ENCODE assay signal across 8 mouse cellular contexts in genomic region chr7:135403416-135403815, GRCm38 (mm10). TPM values are rescaled to one million over a fixed set of nuclear protein-coding genes. Genes with fewer than 3 reads are reported as not detected.
DNase-seq lines count a peak whose midpoint lies in the region; ATAC-seq lines count a peak whose summit lies in the region.

No protein-coding gene starts in this region.

- no peaks in the 10 kb centered on the region for H3K9me3 ChIP-seq in heart, embryonic 11.5 days (replicated peaks; ENCODE audit: control insufficient read depth, low read length)
- no peaks in the 10 kb centered on the region for H3K9me3 ChIP-seq in stomach, embryonic 14.5 days (ENCODE audit: control insufficient read depth, low read depth, low read length)

- H3K36me3 ChIP-seq in heart, embryonic 11.5 days (ENCODE audit: control insufficient read depth, insufficient read depth, low read length), result no peaks in the 10 kb centered on the region
- H3K36me3 ChIP-seq in stomach, embryonic 14.5 days (ENCODE audit: control insufficient read depth, insufficient read depth, low read length), result no peaks in the 10 kb centered on the region

- H3K4me1 ChIP-seq in heart, embryonic 11.5 days (ENCODE audit: control insufficient read depth, insufficient read depth, low read length), result no peaks in the 10 kb centered on the region
- no peaks in the 10 kb centered on the region for H3K4me1 ChIP-seq in stomach, embryonic 14.5 days (ENCODE audit: control insufficient read depth, insufficient read depth, low read length)

- H3K27ac ChIP-seq in heart, embryonic 11.5 days (ENCODE audit: low read depth, low read length), result no peak overlapping the region
- H3K27ac ChIP-seq in stomach, embryonic 14.5 days (ENCODE audit: low read length), result no peak overlapping the region

- no peak overlapping the region for H3K9ac ChIP-seq in heart, embryonic 11.5 days (ENCODE audit: low read depth, low read length)
- no peak overlapping the region for H3K9ac ChIP-seq in stomach, embryonic 14.5 days (replicated peaks; ENCODE audit: low read depth, low read length)

- intact Hi-C loops in heart, postnatal 14 days (cut with DNase I), result loop anchor here (1.0 to 10.0 kb wide), 3 partner anchors 61 to 231 kb away; no protein-coding TSS in a partner anchor

- H3K27me3 ChIP-seq in heart, embryonic 11.5 days (ENCODE audit: control insufficient read depth, insufficient read depth, low read length), result peaks cover 11% of the 10 kb centered on the region; the same call in 1 of the 2 replicates
- no peaks in the 10 kb centered on the region for H3K27me3 ChIP-seq in stomach, embryonic 14.5 days (ENCODE audit: control insufficient read depth, insufficient read depth, low read length)

- H3K4me2 ChIP-seq in heart, embryonic 11.5 days, result no peak overlapping the region
- no peak overlapping the region for H3K4me2 ChIP-seq in stomach, embryonic 14.5 days (replicated peaks; ENCODE audit: low read depth, low read length)

- no peak overlapping the region for H3K4me3 ChIP-seq in heart, embryonic 11.5 days (ENCODE audit: low read depth, low read length)
- H3K4me3 ChIP-seq in stomach, embryonic 14.5 days (ENCODE audit: low read depth, low read length), result no peak overlapping the region

- whole genome bisulfite sequencing in heart, embryonic 11.5 days (ENCODE audit: insufficient replicate concordance), result 13% methylated on average over 5 of the region's 5 CpGs
- WGBS in stomach, embryonic 14.5 days, result 14% methylated on average over 5 of the region's 5 CpGs

- DNase-seq in heart, adult 18-20 months, result peak; percentile 49 to 81
- peak; percentile 63 for DNase-seq in adrenal gland, adult 2 months
- peak; percentile 71 for DNase-seq in embryo, embryonic 11.5 days (ENCODE audit: low read depth, low spot score)
- peak; percentile 66 to 81 for DNase-seq in heart, postnatal 14 days
- peak; percentile 76 to 87 for DNase-seq in layer of hippocampus, postnatal 14 days (ENCODE audit: low spot score in 2 of 2)

- ATAC-seq in heart, embryonic 11.5 days (replicated peaks; ENCODE audit: insufficient number of reproducible peaks, low FRiP score, low TSS enrichment), result no peak
- ATAC-seq in megakaryocyte progenitor cell, adult 5-6 weeks (replicated peaks; ENCODE audit: poor library complexity), result peak; percentile 92
- ATAC-seq in stomach, embryonic 14.5 days (ENCODE audit: insufficient number of reproducible peaks, insufficient read depth, low FRiP score, low read depth), result 0 out of 2 replicates have a peak, but pooled peaks have one; percentile 46

RNA-seq across cellular contexts. Expression of gene Foxi2, which starts 6.7 kb away (rescaled TPM):
- not detected for total RNA-seq in heart, adult 18-20 months (2021)
- polyA plus RNA-seq in heart, embryonic 11.5 days (2014; fragmentation: Nextera tagmentation; extraction: Ambion mirVana), result 0.10 and 0.15 TPM in 2 replicates
- not detected for total RNA-seq in adrenal gland, adult 2 months (2021)
- not detected in 2 replicates for polyA plus RNA-seq in adrenal gland, adult 2 months (2012; rRNA removed)
- not detected for total RNA-seq in heart, postnatal 14 days (2021)
- not detected for total RNA-seq in layer of hippocampus, postnatal 14 days (2021)
- not detected in 2 replicates for total RNA-seq in megakaryocyte progenitor cell, adult 5-6 weeks (2015)
- not detected in 2 replicates for total RNA-seq in megakaryocyte progenitor cell, adult 5-6 weeks (2017)
- polyA plus RNA-seq in stomach, embryonic 14.5 days (2014; fragmentation: Nextera tagmentation; extraction: Ambion mirVana), result not detected in 2 replicates
